Mouse (Mus musculus) lung, postnatal 0 days (tissue): ENCODE measurements around the gene Gm3250. TPM values are rescaled to one million over a fixed set of nuclear protein-coding genes. Genes with fewer than 3 reads are reported as not detected.
"Not testable (repeated sequence)": the region's sequence is repeated elsewhere in the genome, so short reads cannot be mapped to it uniquely, and the experiment has no call there.

ENCODE experiments used
- ATAC-seq: fragments of 200-750 bp; cut with Nextera tagmentation; 2 replicates; pipeline ENCODE4 v1.8.0; 2017; ENCODE audit warnings: moderate library complexity
- DNase-seq: peaks from one replicate; pipeline ENCODE4 v3.0.0-alpha.2; 2016; ENCODE audit warnings: low spot score
- H3K27ac ChIP-seq: fragments of 300-500 bp; sonication (generic); 2 replicates; pipeline ENCODE4 v1.5.1; 2014; ENCODE audit warnings: antibody characterized with exemption, mild to moderate bottlenecking, low read length, mixed read lengths
- H3K27me3 ChIP-seq: fragments of 300-500 bp; sonication (generic); replicated peaks from 2 replicates; pipeline ENCODE4 v1.6.1; 2014; ENCODE audit warnings: low read length, mixed read lengths; ENCODE audit not compliant: insufficient read depth
- H3K36me3 ChIP-seq: fragments of 300-500 bp; sonication (generic); 2 replicates; pipeline ENCODE4 v1.6.1; 2014; ENCODE audit warnings: low read length, mixed read lengths; ENCODE audit not compliant: insufficient read depth
- H3K4me1 ChIP-seq: fragments of 300-500 bp; sonication (generic); 2 replicates; pipeline ENCODE4 v1.6.1; 2014; ENCODE audit warnings: antibody characterized with exemption, low read depth, low read length, mixed read lengths; ENCODE audit not compliant: insufficient read depth
- H3K4me2 ChIP-seq: fragments of 300-500 bp; sonication (generic); replicated peaks from 2 replicates; pipeline ENCODE4 v1.6.1; 2014; ENCODE audit warnings: low read depth, mild to moderate bottlenecking, low read length, moderate library complexity, mixed read lengths
- H3K4me3 ChIP-seq: fragments of 300-500 bp; sonication (generic); 2 replicates; pipeline ENCODE4 v1.5.1; 2014; ENCODE audit warnings: low read depth, low read length
- H3K9ac ChIP-seq: fragments of 300-500 bp; sonication (generic); replicated peaks from 2 replicates; pipeline ENCODE4 v1.6.1; 2014; ENCODE audit warnings: low read depth, mild to moderate bottlenecking
- H3K9me3 ChIP-seq: fragments of 300-500 bp; sonication (generic); 2 replicates; pipeline ENCODE4 v1.6.1; 2016; ENCODE audit warnings: low read length, mixed read lengths
- CTCF ChIP-seq: IDR thresholded peaks from 2 replicates; pipeline ENCODE4 v1.5.1; 2016; ENCODE audit warnings: antibody characterized with exemption, mild to moderate bottlenecking
- EP300 ChIP-seq: IDR thresholded peaks from 2 replicates; pipeline ENCODE4 v1.6.1; 2016; ENCODE audit warnings: antibody characterized with exemption, mild to moderate bottlenecking, control low read depth
- WGBS: fragments of 180-500 bp; shearing (Covaris S2); extraction: QIAGEN DNeasy Blood & Tissue Kit; methylation state at CpG from one replicate; pipeline ENCODE4 v1.1.7; 2014; 5-methylcytosine and 5-hydroxymethylcytosine counted together
- polyA plus RNA-seq: library from polyadenylated mRNA; unstranded; fragments of >200 nt; fragmentation: Nextera tagmentation; extraction: Ambion mirVana; gene quantifications from 2 replicates; pipeline ENCODE4 v1.2.1, GENCODE M21; 2015

Gene Gm3250
- polyA plus RNA-seq: not detected in 2 replicates

- H3K27ac ChIP-seq, H3K9me3 ChIP-seq, H3K9ac ChIP-seq, H3K4me2 ChIP-seq, H3K27me3 ChIP-seq, H3K36me3 ChIP-seq, H3K4me1 ChIP-seq, ATAC-seq, H3K4me3 ChIP-seq, DNase-seq: not testable (repeated sequence)
- WGBS: 40% methylated on average over 1 of the region's 1 CpGs
Observed at GRCm38 (mm10) chr10:77782442-77782841, at the start of gene Gm3250. Gene Gm3250, minus strand, starts transcription at chr10:77782542.

- Histone ChIP-seq H3K9me3 (no peaks in the 10 kb centered on the region), H3K36me3 (no peaks in the 10 kb centered on the region), H3K4me2 (no peak within 1 kb of the TSS), H3K27me3 (no peaks in the 10 kb centered on the region), H3K4me1 (no peaks in the 10 kb centered on the region), H3K9ac (no peak within 1 kb of the TSS), H3K4me3 (no peak within 1 kb of the TSS), H3K27ac (no peak within 1 kb of the TSS)
- DNase-seq (peak; percentile 12), ATAC-seq (peak; percentile 62)
- no peak for TF ChIP-seq CTCF
- TF ChIP-seq EP300: no peak
- 42% methylated on average over 6 of the region's 6 CpGs for WGBS
Observed at GRCm38 (mm10) chr10:77826951-77827350, 44.6 kb upstream of the Gm3250 start, which contains the start of gene Krtap10-4. Gene Krtap10-4, minus strand, starts transcription at chr10:77827095.

GRCm38 (mm10) chr10:77819203-77819602 is 36.9 kb upstream of the Gm3250 start:
- no peak overlapping the region for H3K9ac ChIP-seq
- no peaks in the 10 kb centered on the region for H3K9me3 ChIP-seq
- no peak overlapping the region for H3K27ac ChIP-seq
- H3K4me1 ChIP-seq: no peaks in the 10 kb centered on the region
- no peaks in the 10 kb centered on the region for H3K36me3 ChIP-seq
- DNase-seq (no peak), ATAC-seq (no peak)
- no peak overlapping the region for H3K4me3 ChIP-seq
- TF ChIP-seq EP300: no peak
- no peak for TF ChIP-seq CTCF
- H3K4me2 ChIP-seq: no peak overlapping the region
- 32% methylated on average over 4 of the region's 4 CpGs for WGBS
- no peaks in the 10 kb centered on the region for H3K27me3 ChIP-seq

GRCm38 (mm10) chr10:77818523-77818922 is 36.2 kb upstream of the Gm3250 start:
- H3K36me3 ChIP-seq: no peaks in the 10 kb centered on the region
- H3K4me3 ChIP-seq: no peak overlapping the region
- H3K4me2 ChIP-seq: no peak overlapping the region
- TF ChIP-seq EP300 (no peak), CTCF (no peak)
- DNase-seq (no peak), ATAC-seq (no peak)
- H3K27ac ChIP-seq: no peak overlapping the region
- H3K27me3 ChIP-seq: no peaks in the 10 kb centered on the region
- no peaks in the 10 kb centered on the region for H3K9me3 ChIP-seq
- no peaks in the 10 kb centered on the region for H3K4me1 ChIP-seq
- 97% methylated on average over 4 of the region's 4 CpGs for WGBS
- no peak overlapping the region for H3K9ac ChIP-seq

GRCm38 (mm10) chr10:77815514-77815913 is 33.2 kb upstream of the Gm3250 start:
- no peak for ATAC-seq
- H3K4me2 ChIP-seq: no peak overlapping the region
- DNase-seq: peak; percentile 5
- TF ChIP-seq EP300 (no peak), CTCF (peak; percentile 72)
- no peaks in the 10 kb centered on the region for H3K9me3 ChIP-seq
- no peak overlapping the region for H3K4me3 ChIP-seq
- WGBS: 24% methylated on average over 5 of the region's 5 CpGs
- H3K27me3 ChIP-seq: no peaks in the 10 kb centered on the region
- H3K27ac ChIP-seq: no peak overlapping the region
- no peak overlapping the region for H3K9ac ChIP-seq
- no peaks in the 10 kb centered on the region for H3K4me1 ChIP-seq
- H3K36me3 ChIP-seq: no peaks in the 10 kb centered on the region

GRCm38 (mm10) chr10:77814382-77814781 is 32.0 kb upstream of the Gm3250 start, which contains the start of gene Gm2696:
Gene Gm2696, plus strand, starts transcription at chr10:77814682.
- Histone ChIP-seq H3K9me3 (no peaks in the 10 kb centered on the region), H3K4me1 (no peaks in the 10 kb centered on the region), H3K27ac (no peak within 1 kb of the TSS), H3K9ac (no peak within 1 kb of the TSS), H3K36me3 (no peaks in the 10 kb centered on the region), H3K4me2 (no peak within 1 kb of the TSS), H3K4me3 (no peak within 1 kb of the TSS), H3K27me3 (no peaks in the 10 kb centered on the region)
- 34% methylated on average over 4 of the region's 4 CpGs for WGBS
- no peak for DNase-seq
- no peak for TF ChIP-seq EP300
- no peak for TF ChIP-seq CTCF
- ATAC-seq: no peak

GRCm38 (mm10) chr10:77811743-77812142 is 29.4 kb upstream of the Gm3250 start, which contains the start of gene Gm9507:
Gene Gm9507, minus strand, starts transcription at chr10:77811843.
- DNase-seq: no peak
- TF ChIP-seq CTCF (no peak), EP300 (no peak)
- no peak within 1 kb of the TSS for H3K9ac ChIP-seq
- WGBS: 45% methylated on average over 5 of the region's 5 CpGs
- no peaks in the 10 kb centered on the region for H3K4me1 ChIP-seq
- H3K27me3 ChIP-seq: no peaks in the 10 kb centered on the region
- H3K4me2 ChIP-seq: no peak within 1 kb of the TSS
- no peak within 1 kb of the TSS for H3K27ac ChIP-seq
- no peaks in the 10 kb centered on the region for H3K36me3 ChIP-seq
- H3K9me3 ChIP-seq: no peaks in the 10 kb centered on the region
- no peak for ATAC-seq
- H3K4me3 ChIP-seq: no peak within 1 kb of the TSS
